Mouse (Mus musculus) spleen, adult 2 months (tissue): Measurements from ENCODE around the gene Apoh.

Experiments used
- CTCF ChIP-seq: fragments of 200-500 bp; IDR thresholded peaks from 2 replicates; pipeline ENCODE4 v1.5.1; 2011; ENCODE audit warnings: mild to moderate bottlenecking, inconsistent platforms; ENCODE audit not compliant: insufficient read depth, insufficient read length, insufficient replicate concordance; ENCODE audit errors: extremely low read depth
- POLR2A ChIP-seq: fragments of 200-500 bp; IDR thresholded peaks from 2 replicates; pipeline ENCODE4 v1.6.1; 2011; ENCODE audit warnings: low read depth, low read length, inconsistent platforms

DNA sequence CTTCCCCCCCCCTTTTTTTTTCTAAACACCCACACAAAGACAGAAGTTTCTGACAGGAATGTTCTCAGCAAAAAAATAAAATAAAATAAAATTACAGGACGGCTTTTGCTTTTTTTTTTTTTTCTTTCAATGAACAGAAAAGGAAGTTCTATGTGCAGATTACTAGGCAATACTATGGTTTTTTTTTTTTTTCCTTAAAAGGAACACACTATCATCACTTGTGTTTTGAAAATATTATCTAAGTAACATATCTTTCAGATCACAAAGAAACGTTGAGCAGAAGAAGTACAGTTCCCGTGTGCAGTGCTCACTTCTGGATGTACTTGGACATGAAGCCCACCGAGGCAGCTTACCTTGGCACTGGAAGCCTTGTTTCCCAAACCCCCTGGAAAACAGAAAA lies 2.9 kb upstream of the Apoh start:
- TF ChIP-seq POLR2A (no peak), CTCF (no peak)
